Mouse (Mus musculus) limb, embryonic 15.5 days (tissue): ENCODE results near the gene Brd3os. TPM values are rescaled to one million over a fixed set of nuclear protein-coding genes. Genes with fewer than 3 reads are reported as not detected.

ENCODE experiments used
- ATAC-seq: fragments of 200-750 bp; cut with Nextera tagmentation; 2 replicates; pipeline ENCODE4 v1.8.0; 2017; ENCODE audit warnings: low read depth, moderate TSS enrichment; ENCODE audit not compliant: insufficient number of reproducible peaks, low FRiP score, low TSS enrichment
- H3K27ac ChIP-seq: fragments of 300-500 bp; sonication (generic); 2 replicates; pipeline ENCODE4 v1.5.1; 2015; ENCODE audit warnings: moderate library complexity, mild to moderate bottlenecking, inconsistent platforms
- H3K27me3 ChIP-seq: fragments of 300-500 bp; sonication (generic); 2 replicates; pipeline ENCODE4 v1.6.1; 2015; ENCODE audit warnings: inconsistent platforms
- H3K36me3 ChIP-seq: fragments of 300-500 bp; sonication (generic); 2 replicates; pipeline ENCODE4 v1.6.1; 2015; ENCODE audit warnings: inconsistent platforms
- H3K4me1 ChIP-seq: fragments of 300-500 bp; sonication (generic); 2 replicates; pipeline ENCODE4 v1.6.1; 2015; ENCODE audit warnings: inconsistent platforms
- H3K4me2 ChIP-seq: fragments of 300-500 bp; sonication (generic); 2 replicates; pipeline ENCODE4 v1.6.1; 2015; ENCODE audit warnings: mild to moderate bottlenecking, inconsistent platforms
- H3K4me3 ChIP-seq: fragments of 300-500 bp; sonication (generic); 2 replicates; pipeline ENCODE4 v1.5.1; 2015; ENCODE audit warnings: mild to moderate bottlenecking, inconsistent platforms
- H3K9ac ChIP-seq: fragments of 300-500 bp; sonication (generic); 2 replicates; pipeline ENCODE4 v1.6.1; 2015; ENCODE audit warnings: inconsistent platforms
- H3K9me3 ChIP-seq: fragments of 300-500 bp; sonication (generic); 2 replicates; pipeline ENCODE4 v1.6.1; 2016; ENCODE audit warnings: inconsistent platforms
- WGBS: fragments of 180-500 bp; shearing (Covaris S2); methylation state at CpG from one replicate; pipeline ENCODE4 v1.1.7; 2015; 5-methylcytosine and 5-hydroxymethylcytosine counted together
- polyA plus RNA-seq: library from polyadenylated mRNA; unstranded; fragments of >200 nt; fragmentation: Nextera tagmentation; extraction: Ambion mirVana; gene quantifications from 2 replicates; pipeline ENCODE4 v1.2.1, GENCODE M21; 2015

Gene Brd3os
- polyA plus RNA-seq, 1 experiment from 2014 or later, result 11.8 TPM

DNA sequence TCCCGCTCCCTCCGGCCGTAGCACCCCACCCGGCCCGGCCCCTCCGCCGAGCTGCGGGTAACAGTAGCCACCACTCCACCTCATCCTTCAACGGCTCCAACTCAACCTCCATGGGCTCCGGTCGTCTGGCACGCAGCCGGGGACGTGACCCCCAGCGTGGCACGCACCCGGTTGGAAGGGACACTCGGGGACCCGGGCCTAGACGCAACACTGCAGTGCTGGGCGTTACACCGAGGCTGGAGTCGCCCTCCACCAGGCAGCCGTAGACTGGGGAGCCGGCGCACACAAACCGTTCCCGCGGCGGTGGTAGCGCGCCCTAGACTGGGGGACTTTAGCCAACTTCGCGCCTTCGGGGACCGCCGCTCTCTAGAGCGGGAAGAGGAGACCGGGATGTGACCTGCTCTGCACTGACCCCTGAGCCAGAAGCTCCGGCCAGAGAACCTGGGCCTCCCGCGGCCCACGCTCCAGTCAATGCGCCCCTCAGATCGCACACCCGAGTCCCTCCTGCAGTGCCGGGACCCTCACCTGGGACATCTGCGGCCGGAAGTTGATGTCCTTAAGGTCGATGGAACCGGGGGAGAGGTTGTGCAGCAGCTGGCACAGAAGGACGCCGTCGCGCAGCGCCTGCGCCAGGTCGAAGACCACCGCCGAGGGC lies 16.2 kb upstream of the Brd3os start:
- Histone ChIP-seq H3K27ac (peak overlapping the region; percentile 79), H3K9me3 (no peaks in the 10 kb centered on the region), H3K4me3 (peak overlapping the region; percentile 87), H3K27me3 (no peaks in the 10 kb centered on the region), H3K9ac (peak overlapping the region; percentile 68), H3K4me1 (peaks cover 45% of the 10 kb centered on the region), H3K4me2 (peak overlapping the region; percentile 99), H3K36me3 (no peaks in the 10 kb centered on the region)
- under 1% methylated on average over 58 of the region's 60 CpGs for WGBS
- ATAC-seq, result no peak

DNA sequence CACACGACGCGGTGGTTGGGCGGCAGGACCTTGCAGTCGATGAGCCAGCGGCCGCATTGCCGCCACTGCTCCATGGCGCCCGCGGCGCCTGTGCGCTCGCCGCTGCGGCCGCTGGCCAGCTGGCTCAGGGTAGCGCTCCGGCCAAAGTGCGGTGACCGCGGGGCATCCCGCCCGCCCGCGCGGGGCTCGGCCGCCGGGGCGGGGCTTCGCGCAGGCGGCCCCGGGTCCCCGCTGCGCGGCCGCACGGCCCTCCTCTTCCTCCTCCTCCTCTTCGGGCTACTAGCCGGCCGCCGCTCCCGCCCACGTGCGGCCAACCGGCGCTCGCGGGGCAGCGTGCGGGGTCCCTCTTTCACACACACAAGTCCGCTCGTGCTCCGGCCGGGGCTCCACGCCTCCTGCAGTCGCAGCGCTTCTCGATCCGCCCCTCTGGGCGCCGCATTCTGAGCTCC lies 15.7 kb upstream of the Brd3os start:
- H3K9ac ChIP-seq, result peak overlapping the region; percentile 68
- ATAC-seq, result peak; percentile 44
- no peaks in the 10 kb centered on the region for H3K36me3 ChIP-seq
- H3K4me1 ChIP-seq, result peaks cover 45% of the 10 kb centered on the region
- H3K27ac ChIP-seq, result peak overlapping the region; percentile 79
- peak overlapping the region; percentile 99 for H3K4me2 ChIP-seq
- no peaks in the 10 kb centered on the region for H3K9me3 ChIP-seq
- under 1% methylated on average over 47 of the region's 64 CpGs for WGBS
- peak overlapping the region; percentile 87 for H3K4me3 ChIP-seq
- H3K27me3 ChIP-seq, result no peaks in the 10 kb centered on the region

DNA sequence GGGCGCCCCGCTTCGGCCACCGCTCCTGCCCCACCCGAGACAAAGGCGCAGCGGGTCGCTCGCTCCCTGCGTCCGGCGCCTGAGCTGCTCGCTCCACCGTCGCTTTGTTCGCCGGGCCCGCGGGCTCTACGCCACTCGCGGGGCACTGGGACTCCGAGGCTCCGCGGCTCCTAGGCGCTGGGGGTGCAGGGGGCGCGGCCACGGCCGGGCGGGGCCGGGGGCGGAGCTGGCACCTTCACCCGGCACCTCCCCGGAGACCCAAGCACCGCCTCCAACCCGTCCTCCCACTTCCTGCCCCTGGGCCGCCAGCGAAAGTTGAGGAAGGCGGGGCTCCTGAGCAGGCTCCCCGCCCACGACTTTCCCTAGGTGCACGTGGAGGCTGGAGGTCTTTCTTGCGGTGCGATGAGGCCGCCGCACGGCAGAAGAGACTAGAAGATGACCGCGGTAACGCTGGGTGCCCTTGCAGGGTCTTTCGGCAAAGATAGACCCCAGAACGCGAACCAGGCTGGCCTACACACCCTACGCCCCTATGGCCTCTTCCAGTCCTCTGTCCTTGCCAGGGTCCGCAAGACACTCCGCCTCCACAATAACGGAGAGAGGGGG lies 15.2 kb upstream of the Brd3os start, which contains the start of gene Vav2:
Gene Vav2 (minus strand): TSS at position 179 of the 603 bp plus-strand sequence.
- peak within 1 kb of the TSS; percentile 68 for H3K9ac ChIP-seq
- H3K36me3 ChIP-seq, result no peaks in the 10 kb centered on the region
- 1% methylated on average over 57 of the region's 58 CpGs for WGBS
- H3K4me3 ChIP-seq, result peak within 1 kb of the TSS; percentile 87
- peak; percentile 92 for ATAC-seq
- H3K9me3 ChIP-seq, result no peaks in the 10 kb centered on the region
- H3K27me3 ChIP-seq, result no peaks in the 10 kb centered on the region
- peaks cover 41% of the 10 kb centered on the region for H3K4me1 ChIP-seq
- peak within 1 kb of the TSS; percentile 79 for H3K27ac ChIP-seq
- H3K4me2 ChIP-seq, result peak within 1 kb of the TSS; percentile 99

DNA sequence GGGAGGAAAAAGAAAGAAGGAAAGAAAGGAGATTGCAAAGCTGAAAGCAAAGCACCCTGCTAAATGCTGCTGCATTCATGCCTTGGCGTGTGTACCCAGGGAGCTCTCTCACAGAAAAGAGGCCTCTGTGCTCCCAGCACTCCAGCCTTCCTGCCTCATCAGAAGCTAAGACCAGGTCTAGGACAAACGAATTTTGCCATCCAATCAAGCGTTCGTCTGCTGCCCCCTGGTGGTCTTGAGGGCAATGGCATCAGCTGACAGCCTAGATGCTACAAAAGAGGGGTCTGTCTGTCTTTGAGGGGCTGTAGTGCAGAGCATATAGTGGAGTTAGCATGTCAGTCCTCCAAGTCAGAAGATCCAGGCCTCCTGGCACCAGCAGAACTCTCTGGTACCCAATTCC lies 14.1 kb upstream of the Brd3os start:
- H3K36me3 ChIP-seq, result no peaks in the 10 kb centered on the region
- no peak for ATAC-seq
- H3K9ac ChIP-seq, result no peak overlapping the region
- H3K4me3 ChIP-seq, result no peak overlapping the region
- no peak overlapping the region for H3K4me2 ChIP-seq
- H3K9me3 ChIP-seq, result no peaks in the 10 kb centered on the region
- WGBS, result 0% methylated on average over 4 of the region's 4 CpGs
- no peaks in the 10 kb centered on the region for H3K27me3 ChIP-seq
- H3K27ac ChIP-seq, result peak overlapping the region; percentile 27; the same call in 1 of the 2 replicates
- H3K4me1 ChIP-seq, result peaks cover 36% of the 10 kb centered on the region

DNA sequence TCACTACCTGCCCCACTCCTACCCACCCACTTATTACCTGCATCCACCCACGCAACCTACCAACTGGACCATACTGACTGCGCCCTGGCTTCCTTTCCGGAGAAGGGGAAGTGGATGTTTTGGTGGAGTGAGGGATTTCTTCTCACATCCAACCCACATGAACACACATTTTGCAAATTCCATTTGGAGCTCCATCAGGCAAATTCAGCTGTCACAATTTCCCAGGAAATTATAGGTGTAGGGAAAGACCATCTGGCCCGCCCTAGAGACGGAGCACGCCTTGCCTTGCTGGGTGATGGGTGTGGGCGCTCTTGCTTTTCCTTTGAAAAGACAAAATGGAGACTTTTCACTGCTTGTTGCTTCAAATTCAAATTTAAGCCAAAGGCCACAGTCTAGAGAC lies 11.5 kb upstream of the Brd3os start:
- ATAC-seq, result no peak
- Histone ChIP-seq H3K4me2 (no peak overlapping the region), H3K27ac (no peak overlapping the region), H3K27me3 (no peaks in the 10 kb centered on the region), H3K4me3 (no peak overlapping the region), H3K9me3 (no peaks in the 10 kb centered on the region), H3K36me3 (no peaks in the 10 kb centered on the region), H3K4me1 (peaks cover 11% of the 10 kb centered on the region), H3K9ac (no peak overlapping the region)
- WGBS, result 87% methylated on average over 7 of the region's 7 CpGs

DNA sequence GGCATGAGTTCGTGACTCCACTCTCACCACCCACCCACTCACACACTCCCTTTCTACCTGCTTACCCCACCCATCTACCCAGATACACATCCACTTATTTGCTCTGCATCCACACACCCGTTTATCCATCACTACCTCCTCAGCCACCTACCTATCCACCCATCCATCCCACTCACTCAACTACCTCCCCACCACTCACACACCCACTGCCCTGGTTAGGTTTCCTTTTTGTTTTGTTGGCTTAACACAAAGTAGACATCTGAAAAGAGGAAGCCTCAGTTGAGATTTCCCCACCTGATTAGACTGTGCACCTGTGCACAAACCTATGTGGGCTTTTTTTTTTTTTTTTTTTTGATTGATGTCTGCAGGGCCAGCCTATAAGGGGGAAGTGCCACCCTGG lies 9.5 kb upstream of the Brd3os start:
- Histone ChIP-seq H3K36me3 (no peaks in the 10 kb centered on the region), H3K9ac (no peak overlapping the region), H3K27me3 (no peaks in the 10 kb centered on the region), H3K9me3 (no peaks in the 10 kb centered on the region), H3K4me2 (no peak overlapping the region), H3K4me3 (no peak overlapping the region), H3K4me1 (peaks cover 4% of the 10 kb centered on the region), H3K27ac (no peak overlapping the region)
- ATAC-seq, result no peak
- 76% methylated on average over 2 of the region's 2 CpGs for WGBS

DNA sequence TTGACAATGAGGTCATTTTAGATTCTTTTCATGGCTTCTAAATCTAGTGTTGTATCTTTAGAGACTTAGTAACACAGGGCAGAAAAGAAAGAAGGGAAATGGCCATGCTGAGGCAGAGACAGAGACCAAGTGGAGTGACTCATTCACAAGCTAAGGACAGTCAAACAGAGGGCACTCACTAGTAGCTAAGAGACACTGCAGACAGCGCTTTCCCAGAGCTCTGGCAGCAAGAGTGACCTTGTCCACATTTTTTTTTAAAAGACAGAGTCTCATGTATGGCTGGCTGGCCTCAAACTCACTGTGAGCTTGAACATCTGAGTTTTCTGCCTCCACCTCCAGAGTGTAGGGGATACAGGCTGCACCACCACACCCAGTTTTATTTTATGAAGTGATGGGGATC lies 4.2 kb upstream of the Brd3os start:
- H3K9me3 ChIP-seq, result no peaks in the 10 kb centered on the region
- no peaks in the 10 kb centered on the region for H3K27me3 ChIP-seq
- no peak overlapping the region for H3K27ac ChIP-seq
- H3K36me3 ChIP-seq, result no peaks in the 10 kb centered on the region
- no peak overlapping the region for H3K9ac ChIP-seq
- H3K4me1 ChIP-seq, result peaks cover 9% of the 10 kb centered on the region
- no peak overlapping the region for H3K4me3 ChIP-seq
- ATAC-seq, result no peak
- H3K4me2 ChIP-seq, result no peak overlapping the region
- 64% methylated on average over 1 of the region's 1 CpGs for WGBS

DNA sequence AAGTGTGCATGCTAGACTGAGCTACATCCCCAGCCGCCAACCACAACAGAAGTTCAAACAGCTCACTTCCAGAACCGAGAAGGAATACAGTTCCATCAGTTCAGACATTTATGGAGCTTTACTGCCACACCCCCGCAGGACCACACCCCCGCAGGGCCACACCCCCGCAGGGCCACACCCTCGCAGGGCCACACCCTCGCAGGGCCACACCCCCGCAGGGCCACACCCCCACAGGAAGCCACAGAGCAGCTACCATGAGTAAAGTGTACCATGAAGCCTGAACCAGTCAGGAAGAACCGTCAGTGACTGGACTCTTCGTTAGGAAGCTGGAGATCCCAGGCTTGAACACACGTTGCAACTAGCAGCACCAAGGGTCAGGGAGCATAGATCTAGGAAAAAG lies 3.8 kb upstream of the Brd3os start:
- Histone ChIP-seq H3K27ac (no peak overlapping the region), H3K4me3 (no peak overlapping the region), H3K4me2 (no peak overlapping the region), H3K9ac (no peak overlapping the region), H3K4me1 (peaks cover 13% of the 10 kb centered on the region), H3K27me3 (no peaks in the 10 kb centered on the region), H3K9me3 (no peaks in the 10 kb centered on the region), H3K36me3 (no peaks in the 10 kb centered on the region)
- no peak for ATAC-seq
- WGBS, result 14% methylated on average over 11 of the region's 11 CpGs

DNA sequence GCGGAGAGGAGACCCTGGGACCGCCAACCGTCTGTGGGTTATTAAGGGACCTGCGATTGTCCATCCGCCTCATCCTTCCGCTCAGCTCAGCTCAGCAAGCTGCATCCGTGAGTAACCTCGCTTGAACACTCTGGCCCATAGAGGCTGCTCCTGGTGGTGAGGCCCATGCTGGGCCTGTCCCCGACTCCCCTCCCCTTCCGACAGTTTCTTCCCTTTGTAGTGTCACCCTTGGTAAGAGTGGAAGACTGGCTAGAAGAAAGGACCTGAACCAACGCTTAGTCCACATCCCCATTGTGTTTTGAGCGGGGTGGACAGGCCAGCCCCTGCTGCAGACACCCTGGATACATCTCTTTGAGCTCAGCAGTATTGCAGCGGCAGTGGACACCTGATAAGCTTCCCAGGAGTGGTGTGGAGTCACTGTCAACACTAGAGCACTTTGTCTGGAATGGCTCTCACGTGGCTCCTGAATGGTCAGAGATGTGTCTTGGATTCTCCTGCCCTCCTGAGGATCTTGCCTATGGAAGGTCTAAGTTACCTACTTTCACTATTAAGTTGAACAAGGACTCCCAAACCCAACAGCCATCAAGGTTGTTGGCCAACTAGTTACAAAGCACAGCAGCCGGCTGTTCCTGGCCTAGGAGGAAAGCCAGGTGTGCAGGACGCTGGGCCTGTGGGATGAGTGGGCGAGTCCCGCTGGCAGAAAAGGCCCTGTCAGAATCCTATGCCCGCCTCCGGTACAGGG lies 755 bp downstream of the Brd3os start:
- no peaks in the 10 kb centered on the region for H3K27me3 ChIP-seq
- H3K27ac ChIP-seq, result peak overlapping the region; percentile 48
- H3K4me2 ChIP-seq, result peak overlapping the region; percentile 81
- peaks cover 18% of the 10 kb centered on the region for H3K4me1 ChIP-seq
- peak; percentile 16; the same call in 1 of the 2 replicates for ATAC-seq
- peaks cover 36% of the 10 kb centered on the region for H3K36me3 ChIP-seq
- H3K9me3 ChIP-seq, result no peaks in the 10 kb centered on the region
- peak overlapping the region; percentile 67 for H3K9ac ChIP-seq
- 31% methylated on average over 20 of the region's 20 CpGs for WGBS
- H3K4me3 ChIP-seq, result peak overlapping the region; percentile 68

DNA sequence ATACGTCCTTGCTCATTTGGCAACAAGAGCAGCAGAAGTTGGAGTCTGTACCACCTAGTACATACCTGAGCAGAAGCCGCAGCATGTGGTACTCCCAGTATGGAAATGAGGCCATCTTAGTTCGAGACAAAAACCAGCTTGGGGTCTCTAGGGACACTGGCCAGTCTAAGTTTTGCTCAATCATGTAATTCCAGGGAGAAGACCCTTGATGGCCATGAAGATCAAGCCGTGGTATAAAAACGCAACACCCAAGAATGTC lies 1.3 kb downstream of the Brd3os start:
- H3K4me2 ChIP-seq, result peak overlapping the region; percentile 81
- WGBS, result 76% methylated on average over 5 of the region's 5 CpGs
- peaks cover 41% of the 10 kb centered on the region for H3K36me3 ChIP-seq
- no peaks in the 10 kb centered on the region for H3K27me3 ChIP-seq
- H3K9ac ChIP-seq, result no peak overlapping the region
- H3K4me1 ChIP-seq, result peaks cover 18% of the 10 kb centered on the region
- H3K27ac ChIP-seq, result no peak overlapping the region
- no peak for ATAC-seq
- H3K4me3 ChIP-seq, result peak overlapping the region; percentile 68
- no peaks in the 10 kb centered on the region for H3K9me3 ChIP-seq

DNA sequence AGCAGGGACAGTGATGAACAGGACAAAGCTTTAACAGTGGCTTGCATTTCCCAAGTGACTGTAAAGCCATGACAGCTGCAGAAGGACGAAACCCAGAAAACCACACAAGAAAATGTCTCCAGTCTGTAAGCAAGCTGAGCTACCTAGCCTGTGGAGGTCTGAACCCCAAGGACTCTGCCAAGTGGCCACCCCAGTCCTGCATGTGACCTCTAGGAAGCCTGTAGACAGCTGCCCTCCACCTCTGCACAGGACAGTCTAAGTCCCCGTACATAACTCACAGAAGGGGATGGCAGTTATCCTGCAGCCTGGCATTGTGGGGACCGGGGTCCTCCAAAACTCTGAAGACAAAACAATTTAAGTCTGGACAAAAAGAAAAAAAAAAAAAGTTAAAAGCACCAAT lies 3.8 kb downstream of the Brd3os start:
- Histone ChIP-seq H3K27ac (no peak overlapping the region), H3K4me1 (peaks cover 18% of the 10 kb centered on the region), H3K27me3 (no peaks in the 10 kb centered on the region), H3K4me2 (no peak overlapping the region), H3K4me3 (no peak overlapping the region), H3K9ac (no peak overlapping the region), H3K36me3 (peaks cover 65% of the 10 kb centered on the region), H3K9me3 (no peaks in the 10 kb centered on the region)
- WGBS, result 87% methylated on average over 3 of the region's 3 CpGs
- no peak for ATAC-seq

DNA sequence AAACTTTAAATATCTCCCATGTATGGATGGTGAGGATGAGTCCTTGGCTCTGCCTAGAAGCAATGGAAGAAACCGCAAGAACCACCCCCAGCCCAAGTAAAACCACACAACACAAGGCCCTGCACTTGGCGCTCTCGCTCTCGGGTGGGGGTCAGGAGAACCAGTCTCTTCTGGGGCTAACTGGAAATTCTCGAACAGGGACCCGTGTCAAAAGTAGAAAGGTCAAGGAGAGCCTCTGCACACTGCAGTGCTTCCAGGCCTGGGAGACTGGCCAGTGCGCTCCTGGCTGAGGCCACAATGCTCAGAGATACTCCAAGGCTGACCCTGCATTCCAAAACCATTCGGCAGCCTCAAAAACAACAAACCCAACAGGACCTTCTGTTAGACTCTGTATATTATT lies 4.7 kb downstream of the Brd3os start:
- Histone ChIP-seq H3K4me3 (no peak overlapping the region), H3K9ac (no peak overlapping the region), H3K36me3 (peaks cover 74% of the 10 kb centered on the region), H3K27ac (no peak overlapping the region), H3K9me3 (no peaks in the 10 kb centered on the region), H3K4me1 (peaks cover 16% of the 10 kb centered on the region), H3K4me2 (no peak overlapping the region), H3K27me3 (no peaks in the 10 kb centered on the region)
- 91% methylated on average over 8 of the region's 8 CpGs for WGBS
- ATAC-seq, result no peak
